Mouse (Mus musculus) embryonic fibroblast, embryonic 13.5 days (primary cell): ENCODE data around the gene Ptov1.

Experiments used
- CTCF ChIP-seq: IDR thresholded peaks from 2 replicates; pipeline ENCODE4 v1.5.1; 2011; ENCODE audit warnings: mild to moderate bottlenecking, control low read depth, low read length, moderate library complexity, borderline replicate concordance; ENCODE audit not compliant: insufficient read depth
- POLR2A ChIP-seq: IDR thresholded peaks from 2 replicates; pipeline ENCODE4 v1.6.1; 2011; ENCODE audit warnings: low read depth, mild to moderate bottlenecking, control low read depth, low read length, moderate library complexity

- TF ChIP-seq CTCF, result no peak
- no peak for TF ChIP-seq POLR2A
Measured at GRCm38 (mm10) chr7:44894175-44894574, 24.6 kb upstream of the Ptov1 start.
